Mouse (Mus musculus) bone marrow, adult 2 months (tissue): ENCODE data around the gene Ramp2.

Source experiments
- CTCF ChIP-seq: fragments of 200-500 bp; IDR thresholded peaks from 2 replicates; pipeline ENCODE4 v1.5.1; 2011; ENCODE audit warnings: low read length, control low read depth; ENCODE audit not compliant: control insufficient read depth, insufficient read depth
- POLR2A ChIP-seq: fragments of 200-500 bp; IDR thresholded peaks from 2 replicates; pipeline ENCODE4 v1.6.1; 2011; ENCODE audit warnings: low read depth, mild to moderate bottlenecking, control low read depth, low read length, borderline replicate concordance; ENCODE audit not compliant: control insufficient read depth

DNA sequence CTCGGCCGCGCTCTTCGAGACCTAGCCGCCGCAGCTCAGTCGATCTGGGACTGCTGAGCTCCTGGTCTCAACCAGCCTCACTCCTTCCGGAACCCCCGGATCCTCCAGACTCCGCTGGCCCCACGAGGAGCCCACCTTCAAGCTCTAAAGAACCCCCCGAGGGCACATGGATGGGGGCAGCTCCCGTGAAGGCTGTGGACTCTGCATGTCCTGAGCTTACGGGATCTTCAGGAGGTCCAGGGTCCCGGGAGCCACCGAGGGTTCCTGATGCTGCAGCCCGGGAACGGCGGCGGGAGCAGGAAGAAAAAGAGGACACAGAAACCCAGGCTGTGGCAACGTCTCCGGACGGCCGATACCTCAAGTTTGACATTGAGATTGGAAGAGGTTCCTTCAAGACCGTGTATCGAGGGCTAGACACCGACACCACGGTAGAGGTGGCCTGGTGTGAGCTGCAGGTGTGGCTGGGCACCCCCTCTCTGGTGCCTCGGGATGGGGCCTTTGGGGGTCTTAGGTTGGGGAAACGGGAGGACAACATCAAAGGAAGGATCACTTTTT is 15.1 kb downstream of the Ramp2 start:
- TF ChIP-seq POLR2A (no peak), CTCF (no peak)
